Mouse (Mus musculus) hindbrain, postnatal 0 days (tissue): ENCODE measurements around the gene S100a13. TPM values are rescaled to one million over a fixed set of nuclear protein-coding genes. Genes with fewer than 3 reads are reported as not detected.

ENCODE experiments used
- ATAC-seq: fragments of 200-750 bp; cut with Nextera tagmentation; 2 replicates; pipeline ENCODE4 v1.8.0; 2017; ENCODE audit warnings: mild to moderate bottlenecking, moderate TSS enrichment, moderate library complexity
- DNase-seq: peaks from one replicate; pipeline ENCODE4 v3.0.0-alpha.2; 2015; ENCODE audit warnings: low spot score
- H3K27ac ChIP-seq: fragments of 300-500 bp; sonication (generic); 2 replicates; pipeline ENCODE4 v1.5.1; 2014; ENCODE audit warnings: mild to moderate bottlenecking
- H3K27me3 ChIP-seq: fragments of 300-500 bp; sonication (generic); 2 replicates; pipeline ENCODE4 v1.6.1; 2014; ENCODE audit warnings: low read length, mixed read lengths; ENCODE audit not compliant: insufficient read depth
- H3K36me3 ChIP-seq: fragments of 300-500 bp; sonication (generic); 2 replicates; pipeline ENCODE4 v1.6.1; 2014; ENCODE audit warnings: low read length, mixed read lengths; ENCODE audit not compliant: insufficient read depth
- H3K4me1 ChIP-seq: fragments of 300-500 bp; sonication (generic); 2 replicates; pipeline ENCODE4 v1.6.1; 2014; ENCODE audit warnings: antibody characterized with exemption, low read length, mixed read lengths; ENCODE audit not compliant: insufficient read depth
- H3K4me2 ChIP-seq: fragments of 300-500 bp; sonication (generic); 2 replicates; pipeline ENCODE4 v1.6.1; 2014; ENCODE audit warnings: low read depth, mild to moderate bottlenecking, low read length, moderate library complexity, mixed read lengths
- H3K4me3 ChIP-seq: fragments of 300-500 bp; sonication (generic); 2 replicates; pipeline ENCODE4 v1.5.1; 2014; ENCODE audit warnings: low read length
- H3K9ac ChIP-seq: fragments of 300-500 bp; sonication (generic); replicated peaks from 2 replicates; pipeline ENCODE4 v1.6.1; 2014; ENCODE audit warnings: mild to moderate bottlenecking, low read length, moderate library complexity, mixed read lengths
- H3K9me3 ChIP-seq: fragments of 300-500 bp; sonication (generic); 2 replicates; pipeline ENCODE4 v1.6.1; 2016; ENCODE audit warnings: low read length, mixed read lengths
- CTCF ChIP-seq: IDR thresholded peaks from 2 replicates; pipeline ENCODE4 v1.5.1; 2016; ENCODE audit warnings: antibody characterized with exemption, control low read depth, low read depth
- WGBS: fragments of 180-500 bp; shearing (Covaris S2); extraction: QIAGEN DNeasy Blood & Tissue Kit; methylation state at CpG from one replicate; pipeline ENCODE4 v1.1.7; 2014; 5-methylcytosine and 5-hydroxymethylcytosine counted together
- polyA plus RNA-seq: library from polyadenylated mRNA; unstranded; fragments of >200 nt; fragmentation: Nextera tagmentation; extraction: Ambion mirVana; gene quantifications from 2 replicates; pipeline ENCODE4 v1.2.1, GENCODE M21; 2015
- total RNA-seq: library from RNA; depleted of rRNA; stranded (reverse); fragments of >200 nt; gene quantifications from 2 replicates; pipeline ENCODE4 v1.2.3, GENCODE M21; 2014

Gene S100a13
- total and polyA plus RNA-seq, 2 experiments from 2014 or later = 10.9 to 37.9 TPM

- Histone ChIP-seq H3K4me3 (no peak within 1 kb of the TSS), H3K36me3 (no peaks in the 10 kb centered on the region), H3K4me2 (no peak within 1 kb of the TSS), H3K27ac (no peak within 1 kb of the TSS), H3K9me3 (no peaks in the 10 kb centered on the region), H3K27me3 (no peaks in the 10 kb centered on the region), H3K4me1 (no peaks in the 10 kb centered on the region), H3K9ac (no peak within 1 kb of the TSS)
- TF ChIP-seq CTCF = no peak
- no peak for ATAC-seq
- WGBS = 75% methylated on average over 5 of the region's 5 CpGs
- no peak for DNase-seq
Measured at GRCm38 (mm10) chr3:90526580-90526979, 12.3 kb downstream of the S100a13 start, which contains the start of gene S100a14. Gene S100a14, plus strand, starts transcription at chr3:90526856.

GRCm38 (mm10) chr3:90527291-90527873, 13.1 kb downstream of the S100a13 start:
- H3K9me3 ChIP-seq = no peaks in the 10 kb centered on the region
- H3K4me2 ChIP-seq = no peak overlapping the region
- H3K27me3 ChIP-seq = no peaks in the 10 kb centered on the region
- no peak overlapping the region for H3K4me3 ChIP-seq
- no peak overlapping the region for H3K27ac ChIP-seq
- DNase-seq = no peak
- no peak overlapping the region for H3K9ac ChIP-seq
- no peaks in the 10 kb centered on the region for H3K36me3 ChIP-seq
- ATAC-seq = no peak
- no peak for TF ChIP-seq CTCF
- H3K4me1 ChIP-seq = no peaks in the 10 kb centered on the region
- WGBS = 84% methylated on average over 7 of the region's 7 CpGs

- no peak overlapping the region for H3K4me3 ChIP-seq
- H3K27me3 ChIP-seq = no peaks in the 10 kb centered on the region
- H3K9me3 ChIP-seq = no peaks in the 10 kb centered on the region
- ATAC-seq (no peak), DNase-seq (no peak)
- H3K9ac ChIP-seq = no peak overlapping the region
- H3K4me1 ChIP-seq = no peaks in the 10 kb centered on the region
- H3K4me2 ChIP-seq = no peak overlapping the region
- H3K27ac ChIP-seq = no peak overlapping the region
- 77% methylated on average over 5 of the region's 5 CpGs for WGBS
- no peak for TF ChIP-seq CTCF
- H3K36me3 ChIP-seq = no peaks in the 10 kb centered on the region
Measured at GRCm38 (mm10) chr3:90531713-90532112, 17.5 kb downstream of the S100a13 start.

- Histone ChIP-seq H3K9ac (no peak overlapping the region), H3K9me3 (no peaks in the 10 kb centered on the region), H3K27me3 (no peaks in the 10 kb centered on the region), H3K4me3 (no peak overlapping the region), H3K36me3 (no peaks in the 10 kb centered on the region), H3K4me1 (no peaks in the 10 kb centered on the region), H3K27ac (no peak overlapping the region), H3K4me2 (no peak overlapping the region)
- no peak for TF ChIP-seq CTCF
- DNase-seq = no peak
- ATAC-seq = no peak
- WGBS = 65% methylated on average over 1 of the region's 1 CpGs
Measured at GRCm38 (mm10) chr3:90535446-90535845, 21.2 kb downstream of the S100a13 start.

GRCm38 (mm10) chr3:90537141-90537904, 23.1 kb downstream of the S100a13 start, which contains the start of gene S100a16:
Gene S100a16, plus strand, starts transcription at chr3:90537254.
- Histone ChIP-seq H3K36me3 (no peaks in the 10 kb centered on the region), H3K9ac (peak within 1 kb of the TSS; percentile 5; the same call in 1 of the 2 replicates), H3K27ac (peak within 1 kb of the TSS; percentile 36; the same call in 1 of the 2 replicates), H3K4me1 (peaks cover 9% of the 10 kb centered on the region; the same call in 1 of the 2 replicates), H3K4me3 (peak within 1 kb of the TSS; percentile 18; the same call in 1 of the 2 replicates), H3K27me3 (no peaks in the 10 kb centered on the region), H3K4me2 (peak within 1 kb of the TSS; percentile 38), H3K9me3 (no peaks in the 10 kb centered on the region)
- peak; percentile 41 for DNase-seq
- 33% methylated on average over 10 of the region's 10 CpGs for WGBS
- TF ChIP-seq CTCF = no peak
- ATAC-seq = peak; percentile 71; the same call in 1 of the 2 replicates

GRCm38 (mm10) chr3:90537905-90538296, 23.7 kb downstream of the S100a13 start:
- H3K36me3 ChIP-seq = no peaks in the 10 kb centered on the region
- H3K9ac ChIP-seq = no peak overlapping the region; the same call in 1 of the 2 replicates
- DNase-seq = no peak
- H3K9me3 ChIP-seq = no peaks in the 10 kb centered on the region
- peak overlapping the region; percentile 18; the same call in 1 of the 2 replicates for H3K4me3 ChIP-seq
- H3K4me1 ChIP-seq = peaks cover 9% of the 10 kb centered on the region; the same call in 1 of the 2 replicates
- WGBS = 70% methylated on average over 5 of the region's 5 CpGs
- no peak for TF ChIP-seq CTCF
- H3K27me3 ChIP-seq = no peaks in the 10 kb centered on the region
- H3K4me2 ChIP-seq = peak overlapping the region; percentile 38
- peak overlapping the region; percentile 36; the same call in 1 of the 2 replicates for H3K27ac ChIP-seq
- ATAC-seq = no peak
